Mouse (Mus musculus) C2C12 (cell line): ENCODE measurements around the gene Acap1.

Source experiments
- CEBPB ChIP-seq: IDR thresholded peaks from one replicate; pipeline ENCODE4 v1.6.1; 2011; ENCODE audit warnings: low read depth, mild to moderate bottlenecking, control low read depth, moderate library complexity
- CTCF ChIP-seq: IDR thresholded peaks from one replicate; pipeline ENCODE4 v1.5.1; 2011; ENCODE audit not compliant: control insufficient read depth, insufficient read depth, insufficient read length
- MYOD1 ChIP-seq: IDR thresholded peaks from one replicate; pipeline ENCODE4 v1.6.1; 2011; ENCODE audit warnings: low read depth; ENCODE audit not compliant: control insufficient read depth, insufficient read length
- MYOG ChIP-seq: IDR thresholded peaks from one replicate; pipeline ENCODE4 v1.6.1; 2011; ENCODE audit not compliant: control insufficient read depth, insufficient read length; ENCODE audit errors: extremely low read depth
- USF1 ChIP-seq: IDR thresholded peaks from one replicate; pipeline ENCODE4 v1.6.1; 2011; ENCODE audit warnings: low read depth, mild to moderate bottlenecking, control low read depth, moderate library complexity

- TF ChIP-seq CTCF (no peak), USF1 (no peak), MYOG (no peak), MYOD1 (no peak), CEBPB (no peak)
Measured at GRCm38 (mm10) chr11:69918118-69918517, 22.8 kb upstream of the Acap1 start.
